Mouse (Mus musculus) adrenal gland, postnatal 14 days (tissue): ENCODE data around the gene Scg2. TPM values are rescaled to one million over a fixed set of nuclear protein-coding genes. Genes with fewer than 3 reads are reported as not detected.

Experiments
- DNase-seq: peaks from one replicate; pipeline ENCODE4 v3.0.0; 2021; ENCODE audit warnings: mixed read lengths
- long read RNA-seq, 2 experiments: library from polyadenylated mRNA; stranded (forward); transcript quantifications; one replicate each; pipeline ENCODE4 v2.0.0; 2021
- total RNA-seq: library from RNA; stranded (reverse); gene quantifications from 2 replicates; pipeline ENCODE4 v1.2.3, GENCODE M21; 2021

Gene Scg2
- 482 and 512 TPM in 2 replicates for total RNA-seq
- long read RNA-seq, experiment 1, transcript Scg2-202 (3 exons, 2,317 nt) = major isoform, 707 of 1,522 reads
- long read RNA-seq, experiment 1, transcript Scg2-201 (2 exons, 2,515 nt) = minor isoform, 684 of 1,522 reads
- long read RNA-seq, experiment 1, partial matches to known transcripts = 20 of 1,522 reads
- long read RNA-seq, experiment 1, other reads (novel, unspliced or antisense) = 111 of 1,522 reads
- long read RNA-seq, experiment 2, transcript Scg2-201 (2 exons, 2,515 nt) = major isoform, 422 of 918 reads
- long read RNA-seq, experiment 2, transcript Scg2-202 (3 exons, 2,317 nt) = minor isoform, 416 of 918 reads
- long read RNA-seq, experiment 2, partial matches to known transcripts = 12 of 918 reads
- long read RNA-seq, experiment 2, other reads (novel, unspliced or antisense) = 68 of 918 reads

- peak; percentile 92 for DNase-seq
These were observed at the start of gene Scg2 for GRCm38 (mm10) chr1:79439609-79440308. Gene Scg2 (minus strand): TSS chr1:79440120.

- no peak for DNase-seq
These were observed 45.6 kb upstream of the Scg2 start for GRCm38 (mm10) chr1:79485546-79485945.

GRCm38 (mm10) chr1:79470856-79471255 is 30.9 kb upstream of the Scg2 start:
- DNase-seq = no peak

- no peak for DNase-seq
These were observed 30.0 kb upstream of the Scg2 start for GRCm38 (mm10) chr1:79469871-79470270.

GRCm38 (mm10) chr1:79466585-79466984 is 26.7 kb upstream of the Scg2 start:
- DNase-seq = no peak

- no peak for DNase-seq
These were observed 18.6 kb upstream of the Scg2 start for GRCm38 (mm10) chr1:79458558-79458957.

- no peak for DNase-seq
These were observed 14.2 kb upstream of the Scg2 start for GRCm38 (mm10) chr1:79454164-79454563.

- DNase-seq = no peak
These were observed 12.4 kb upstream of the Scg2 start for GRCm38 (mm10) chr1:79452339-79452738.

- DNase-seq = peak; percentile 9
These were observed 10.6 kb upstream of the Scg2 start for GRCm38 (mm10) chr1:79450343-79451021.

GRCm38 (mm10) chr1:79449943-79450342 is 10.0 kb upstream of the Scg2 start:
- DNase-seq = no peak

- no peak for DNase-seq
These were observed 5.7 kb upstream of the Scg2 start for GRCm38 (mm10) chr1:79445586-79445985.

- DNase-seq = no peak
These were observed 2.2 kb downstream of the Scg2 start for GRCm38 (mm10) chr1:79437755-79438154.

- DNase-seq = no peak
These were observed 3.2 kb downstream of the Scg2 start for GRCm38 (mm10) chr1:79436671-79437070.

- DNase-seq = no peak
These were observed 10.9 kb downstream of the Scg2 start for GRCm38 (mm10) chr1:79429058-79429457.

- DNase-seq = no peak
These were observed 24.4 kb downstream of the Scg2 start for GRCm38 (mm10) chr1:79415496-79415895.

GRCm38 (mm10) chr1:79406337-79406942 is 33.5 kb downstream of the Scg2 start:
- DNase-seq = no peak

- no peak for DNase-seq
These were observed 38.6 kb downstream of the Scg2 start for GRCm38 (mm10) chr1:79401090-79402012.

- DNase-seq = no peak
These were observed 39.6 kb downstream of the Scg2 start for GRCm38 (mm10) chr1:79400284-79400683.
